Mouse (Mus musculus): ENCODE measurements around the gene Cadm1. TPM values are rescaled to one million over a fixed set of nuclear protein-coding genes. Genes with fewer than 3 reads are reported as not detected.

Gene Cadm1
- total RNA-seq (2021): 10 to 100 TPM; 60.4 to 67.9 TPM
- long read RNA-seq, experiment 1, partial matches to known transcripts: 54 of 61 reads
- long read RNA-seq, experiment 1, other reads (novel, unspliced or antisense): 7 of 61 reads
- long read RNA-seq, experiment 2, partial matches to known transcripts: 122 of 133 reads
- long read RNA-seq, experiment 2, other reads (novel, unspliced or antisense): 11 of 133 reads

GRCm38 (mm10) chr9:47529602-47530450 lies at the start of gene Cadm1:
Cadm1 (plus strand) TSS chr9:47530173.
- DNase-seq (ENCODE audit: low spot score in 2 of 2): peak; percentile 76 to 88

GRCm38 (mm10) chr9:47484506-47484905 lies 45.5 kb upstream of the Cadm1 start:
- DNase-seq (ENCODE audit: low spot score in 2 of 2): no peak

DNA sequence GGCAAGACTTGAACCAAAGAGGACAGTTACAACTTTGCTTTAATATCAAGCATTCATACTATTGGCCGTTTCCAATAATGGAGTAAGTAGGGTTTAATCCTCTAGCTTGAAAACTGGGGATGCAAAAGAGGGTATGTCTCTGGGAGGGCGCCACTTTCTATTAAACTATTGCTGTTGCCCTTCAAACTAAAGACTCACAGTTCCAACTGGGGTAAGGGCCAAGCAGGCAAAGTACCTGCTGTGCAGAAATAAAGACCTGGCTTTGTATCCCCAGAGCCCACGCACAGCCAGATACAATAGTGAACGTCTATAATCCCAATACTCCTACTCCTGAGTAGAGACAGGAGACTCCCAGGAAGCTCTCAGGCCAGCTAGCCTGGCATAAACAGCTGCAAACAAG lies 44.8 kb upstream of the Cadm1 start:
- DNase-seq (ENCODE audit: low spot score in 2 of 2): no peak

GRCm38 (mm10) chr9:47499761-47500160 lies 30.2 kb upstream of the Cadm1 start:
- no peak for DNase-seq (ENCODE audit: low spot score in 2 of 2)

DNA sequence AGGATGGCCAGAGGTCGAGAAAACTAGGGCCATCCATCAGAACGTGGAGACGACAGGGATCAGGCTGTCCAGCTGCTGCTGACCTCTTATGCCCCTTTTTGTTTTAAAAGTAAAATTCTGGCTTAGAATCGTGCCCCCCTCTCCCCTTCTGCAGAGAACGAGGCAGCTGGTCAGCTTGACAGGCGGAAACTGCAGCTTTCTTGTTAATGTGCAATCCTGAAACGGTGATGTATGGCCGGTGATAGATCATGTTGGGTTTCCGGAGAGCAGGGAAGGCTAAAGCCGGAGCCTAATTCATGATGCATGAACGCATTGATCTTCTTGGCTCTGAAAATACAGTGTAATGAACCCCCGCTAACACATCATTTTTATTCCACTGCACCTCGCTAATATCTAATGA lies 24.0 kb upstream of the Cadm1 start:
- no peak for DNase-seq (ENCODE audit: low spot score in 2 of 2)

DNA sequence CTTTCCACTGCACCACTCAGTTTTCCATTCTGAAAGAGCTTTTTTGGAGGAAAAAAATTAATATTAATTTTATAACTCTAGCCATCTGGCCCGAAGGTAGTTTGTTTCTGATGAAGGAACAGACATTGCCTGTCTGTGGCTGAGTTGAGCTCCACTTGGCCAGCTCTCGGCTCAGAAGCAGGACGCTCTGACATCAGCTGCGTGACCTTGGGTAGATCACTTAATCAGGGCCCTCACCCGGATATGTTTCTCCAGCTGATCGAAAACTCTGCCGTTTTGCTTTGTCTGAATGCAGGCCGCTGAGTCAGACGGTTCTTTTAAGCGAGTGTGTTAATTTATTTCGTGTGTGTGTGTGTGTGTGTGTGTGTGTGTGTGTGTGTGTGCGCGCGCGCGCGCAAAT lies 23.1 kb upstream of the Cadm1 start:
- DNase-seq (ENCODE audit: low spot score in 2 of 2): no peak

DNA sequence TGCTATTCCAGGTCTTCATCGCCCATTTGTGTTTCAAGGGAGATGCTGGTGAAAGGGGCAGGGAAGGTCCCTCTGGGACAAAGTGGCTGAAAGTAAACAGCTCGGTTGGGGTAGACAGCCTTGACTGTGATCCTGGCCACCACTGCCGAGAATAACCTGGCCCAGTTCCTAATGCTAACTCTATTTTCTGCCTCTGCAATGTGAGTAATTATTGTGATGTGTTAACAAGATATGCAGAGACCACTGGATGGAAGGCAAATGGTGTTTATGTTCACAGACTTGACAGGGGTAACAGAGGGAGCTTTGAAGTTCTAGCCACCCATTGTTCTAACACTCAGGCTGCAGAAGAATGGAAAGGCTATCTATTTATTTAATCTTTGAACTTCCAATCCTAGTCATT lies 21.9 kb upstream of the Cadm1 start:
- DNase-seq (ENCODE audit: low spot score in 2 of 2): no peak

DNA sequence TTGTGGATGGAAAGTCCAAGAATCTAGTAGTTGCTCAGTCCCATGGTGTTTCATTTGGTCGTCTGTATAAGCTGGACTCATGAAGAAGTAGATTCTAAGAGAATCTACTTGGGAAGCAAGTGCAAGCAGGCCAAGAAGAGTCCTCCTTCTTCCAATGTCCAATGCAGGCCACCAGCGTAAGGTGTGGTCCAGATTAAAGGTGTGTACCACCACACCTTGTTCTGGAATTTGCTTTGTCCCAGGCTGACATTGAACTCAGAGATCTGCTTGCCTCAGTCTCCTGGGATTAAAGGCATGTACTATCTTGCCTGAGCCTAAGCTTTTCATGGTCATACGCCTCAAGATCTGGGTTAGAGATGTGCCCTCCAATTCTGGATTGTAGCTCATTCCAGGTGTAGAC lies 17.5 kb upstream of the Cadm1 start:
- DNase-seq (ENCODE audit: low spot score in 2 of 2): no peak

DNA sequence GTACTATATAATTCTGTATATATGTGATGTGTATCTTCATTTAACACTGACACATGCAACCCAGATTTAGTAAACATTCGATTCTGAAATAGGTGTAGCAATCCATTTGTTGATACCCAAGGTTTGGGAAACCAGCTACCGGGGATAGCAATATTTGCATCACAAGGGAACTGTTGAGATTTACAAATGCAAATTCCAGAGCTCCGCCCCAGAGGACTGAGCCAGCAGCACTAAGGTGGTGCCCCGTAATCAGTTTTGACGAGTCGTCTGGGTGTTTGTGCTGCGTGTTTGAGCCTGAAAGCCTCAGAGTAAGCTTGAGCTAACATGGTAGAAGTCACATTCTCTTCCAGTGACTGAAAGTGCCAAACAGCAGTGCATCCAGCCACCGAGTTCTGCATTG lies 15.7 kb upstream of the Cadm1 start:
- no peak for DNase-seq (ENCODE audit: low spot score in 2 of 2)

- DNase-seq (ENCODE audit: low spot score in 2 of 2): no peak
Observed at GRCm38 (mm10) chr9:47516238-47516637, 13.7 kb upstream of the Cadm1 start.

GRCm38 (mm10) chr9:47527290-47527689 lies 2.7 kb upstream of the Cadm1 start:
- no peak for DNase-seq (ENCODE audit: low spot score in 2 of 2)

DNA sequence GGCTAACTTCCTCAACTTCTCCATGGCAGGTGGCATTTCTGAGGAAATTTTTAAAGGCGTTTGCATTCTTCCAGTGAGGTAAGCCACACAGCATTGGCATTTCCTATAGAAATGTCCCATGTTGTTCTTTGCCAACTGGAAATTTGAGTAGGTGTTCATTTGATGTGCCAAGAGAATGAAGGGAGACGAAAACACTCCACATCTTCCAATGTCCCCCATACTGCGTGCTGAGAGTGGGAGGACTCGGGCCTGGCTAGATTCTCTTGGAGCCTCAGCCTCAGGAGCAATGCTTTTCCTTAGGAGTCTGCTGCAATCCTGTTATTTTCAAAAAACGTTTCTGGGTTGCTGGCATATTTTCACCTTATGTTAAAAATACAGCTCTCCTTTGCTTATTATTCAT lies 2.2 kb upstream of the Cadm1 start:
- no peak for DNase-seq (ENCODE audit: low spot score in 2 of 2)

- DNase-seq (ENCODE audit: low spot score in 2 of 2): no peak
Observed at GRCm38 (mm10) chr9:47529182-47529581, 791 bp upstream of the Cadm1 start.

- no peak for DNase-seq (ENCODE audit: low spot score in 2 of 2)
Observed at GRCm38 (mm10) chr9:47530544-47530921, 560 bp downstream of the Cadm1 start.

DNA sequence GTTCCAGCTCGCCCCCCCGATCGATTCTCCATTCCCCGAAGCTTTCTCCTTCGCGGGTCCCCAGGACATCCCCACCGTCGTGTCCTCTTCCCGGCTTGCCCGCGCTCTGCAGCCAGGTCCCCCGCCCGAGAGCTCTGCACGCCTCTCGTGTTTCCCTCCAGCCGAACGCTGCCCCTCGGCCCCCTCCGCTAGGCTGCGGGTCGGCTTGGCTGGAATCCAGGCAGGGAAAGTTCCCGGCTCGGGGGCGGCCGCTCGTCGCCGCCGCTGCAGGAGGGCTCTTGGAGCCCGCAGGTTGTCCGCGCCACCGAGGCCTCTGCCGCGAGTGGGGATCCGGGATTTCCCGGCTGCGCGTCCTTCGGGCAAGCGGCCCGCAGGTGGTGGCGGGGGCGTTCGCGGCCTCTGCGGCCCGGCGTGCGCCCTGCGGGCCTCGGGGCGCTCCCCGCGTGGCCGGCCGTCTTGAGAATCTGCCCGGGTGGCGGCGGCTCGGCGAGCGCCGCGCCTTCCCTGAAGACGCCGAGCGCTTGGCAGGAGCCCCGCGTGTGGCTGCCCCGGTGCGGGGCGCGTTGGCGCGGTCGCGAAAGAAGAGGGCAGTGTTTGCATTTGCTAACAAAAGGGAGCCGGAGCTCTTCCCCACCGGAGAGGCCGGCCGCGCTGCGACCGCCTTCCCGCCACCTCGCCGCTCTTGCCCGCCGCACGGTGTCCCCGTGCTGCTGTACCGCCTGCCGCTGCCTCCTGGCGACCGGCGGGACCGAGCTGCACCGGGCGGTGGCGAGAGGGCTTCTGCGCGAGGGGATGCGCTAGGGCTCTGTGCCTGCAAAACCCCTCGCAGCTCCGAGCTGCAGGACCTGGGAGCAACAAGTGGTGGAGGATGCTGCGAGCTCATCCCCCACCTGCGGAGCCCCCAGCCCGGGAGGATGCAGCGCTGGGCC lies 1.2 kb downstream of the Cadm1 start:
- DNase-seq (ENCODE audit: low spot score in 2 of 2): peak; percentile 21 to 36

DNA sequence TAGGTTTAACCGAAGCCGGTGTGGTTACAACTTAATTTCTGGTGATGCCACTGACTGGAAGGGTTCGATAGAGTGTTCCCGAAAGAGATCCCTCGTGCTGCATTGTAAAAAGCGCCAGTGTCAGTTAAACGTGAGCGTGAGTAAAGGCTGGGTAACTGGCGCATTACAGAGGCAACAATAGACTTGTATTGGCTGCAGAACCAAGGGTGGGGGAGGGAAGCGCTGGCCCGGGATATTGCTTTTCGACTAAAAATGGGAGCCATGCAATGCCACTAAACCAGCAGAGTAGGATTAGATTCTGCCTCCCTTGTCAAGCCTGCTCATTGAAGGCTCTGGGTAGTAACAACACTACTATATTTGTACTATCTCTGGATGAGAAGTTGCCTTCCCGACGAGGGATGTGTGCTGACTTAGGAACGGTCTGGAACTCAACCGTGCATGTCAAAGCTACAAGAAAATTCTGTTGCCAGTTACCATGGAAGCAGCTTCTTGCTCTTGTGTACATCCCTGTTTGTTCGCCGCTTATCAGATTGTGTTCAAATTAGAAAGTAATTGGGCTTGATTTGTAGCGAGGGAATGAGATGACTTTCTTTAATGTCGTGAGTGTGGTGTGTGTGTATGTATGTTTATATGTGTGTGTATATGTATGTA lies 2.4 kb downstream of the Cadm1 start:
- DNase-seq (ENCODE audit: low spot score in 2 of 2): no peak

- no peak for DNase-seq (ENCODE audit: low spot score in 2 of 2)
Observed at GRCm38 (mm10) chr9:47533461-47533860, 3.5 kb downstream of the Cadm1 start.

DNA sequence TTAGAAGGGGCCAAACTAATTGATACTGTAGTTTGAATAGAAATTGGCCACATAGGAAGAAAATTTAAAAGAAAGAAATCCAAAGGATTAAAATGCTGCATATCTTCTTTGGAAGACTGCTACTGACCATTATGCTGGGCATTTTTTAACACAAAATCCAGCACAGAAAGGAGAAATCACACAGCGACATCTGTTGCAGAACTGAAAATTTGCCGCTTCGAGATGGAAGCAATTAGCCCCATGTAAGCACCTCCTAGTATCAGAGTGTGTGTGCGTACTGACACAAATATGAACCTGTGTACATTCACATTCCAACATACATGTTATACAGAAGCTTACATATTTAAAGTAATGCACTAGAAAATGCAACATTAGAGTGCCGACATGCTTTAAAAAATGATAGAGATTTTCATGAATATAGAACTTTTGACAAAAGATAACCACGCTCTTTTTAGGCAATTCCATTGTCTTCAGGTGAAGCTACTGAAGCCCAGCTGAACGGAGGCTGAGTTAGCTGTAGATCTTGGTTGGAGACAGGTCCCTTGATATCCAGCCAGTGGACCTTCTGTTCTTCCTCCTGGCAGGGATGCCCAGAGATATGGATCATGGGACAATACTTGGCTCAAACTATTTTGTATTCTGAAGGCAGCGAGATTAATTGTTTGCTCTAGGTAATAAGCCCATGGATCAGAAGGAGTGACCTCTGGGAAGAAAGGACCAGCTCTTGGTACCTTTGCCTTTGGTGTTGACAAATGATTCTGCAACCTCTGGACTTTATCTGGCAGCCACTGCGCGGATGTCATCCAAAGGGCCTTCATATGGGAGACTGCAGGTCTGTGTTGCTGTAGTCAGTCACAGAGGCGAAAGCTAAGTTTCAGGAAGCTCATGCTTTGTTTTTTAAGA lies 4.9 kb downstream of the Cadm1 start:
- no peak for DNase-seq (ENCODE audit: low spot score in 2 of 2)

GRCm38 (mm10) chr9:47545245-47545644 lies 15.3 kb downstream of the Cadm1 start:
- DNase-seq (ENCODE audit: low spot score in 2 of 2): no peak

- DNase-seq (ENCODE audit: low spot score in 2 of 2): no peak
Observed at GRCm38 (mm10) chr9:47545667-47546066, 15.7 kb downstream of the Cadm1 start.
